Mouse (Mus musculus) liver, adult 2 months (tissue): Measurements from ENCODE around the gene Mvd. TPM values are rescaled to one million over a fixed set of nuclear protein-coding genes. Genes with fewer than 3 reads are reported as not detected.

ENCODE experiments used
- DNase-seq: peaks from one replicate; pipeline ENCODE4 v3.0.0-alpha.2; 2011; ENCODE audit warnings: low read depth, low spot score; ENCODE audit errors: extremely low read depth
- H3K27ac ChIP-seq: fragments of 200-500 bp; replicated peaks from 2 replicates; pipeline ENCODE4 v1.5.1; 2012; ENCODE audit warnings: low read depth, mild to moderate bottlenecking, control low read depth, inconsistent platforms, low read length; ENCODE audit not compliant: insufficient read depth
- H3K27me3 ChIP-seq: fragments of 200-500 bp; 2 replicates; pipeline ENCODE4 v1.6.1; 2012; ENCODE audit warnings: mild to moderate bottlenecking, moderate library complexity, low read length, inconsistent platforms; ENCODE audit not compliant: control insufficient read depth, insufficient read depth
- H3K36me3 ChIP-seq: fragments of 200-500 bp; 2 replicates; pipeline ENCODE4 v1.6.1; 2012; ENCODE audit warnings: low read length, inconsistent platforms; ENCODE audit not compliant: control insufficient read depth, insufficient read depth
- H3K4me1 ChIP-seq: fragments of 200-500 bp; 2 replicates; pipeline ENCODE4 v1.6.1; 2011; ENCODE audit warnings: low read length; ENCODE audit not compliant: control insufficient read depth, insufficient read depth
- H3K4me3 ChIP-seq: fragments of 200-500 bp; 2 replicates; pipeline ENCODE4 v1.5.1; 2011; ENCODE audit warnings: low read depth, mild to moderate bottlenecking, control low read depth, low read length, moderate library complexity; ENCODE audit not compliant: insufficient read depth
- H3K79me2 ChIP-seq: fragments of 200-500 bp; 2 replicates; pipeline ENCODE4 v1.6.1; 2012; ENCODE audit warnings: inconsistent platforms, mild to moderate bottlenecking, low read length, moderate library complexity; ENCODE audit not compliant: control insufficient read depth, insufficient read depth
- H3K9ac ChIP-seq: fragments of 200-500 bp; 2 replicates; pipeline ENCODE4 v1.6.1; 2012; ENCODE audit warnings: low read depth, mild to moderate bottlenecking, control low read depth, inconsistent platforms, low read length
- CTCF ChIP-seq: fragments of 200-500 bp; IDR thresholded peaks from 2 replicates; pipeline ENCODE4 v1.5.1; 2011; ENCODE audit warnings: low read depth, low read length, control low read depth
- POLR2A ChIP-seq: fragments of 200-500 bp; IDR thresholded peaks from 2 replicates; pipeline ENCODE4 v1.6.1; 2011; ENCODE audit warnings: low read length, control low read depth; ENCODE audit not compliant: insufficient read depth; ENCODE audit errors: extremely low read depth
- WGBS: fragments of 180-500 bp; shearing (Covaris S2); methylation state at CpG from one replicate; pipeline ENCODE4 v1.1.7; 2018; 5-methylcytosine and 5-hydroxymethylcytosine counted together
- polyA plus RNA-seq: library from polyadenylated mRNA; depleted of rRNA; stranded (reverse); fragments of >200 nt; gene quantifications from 2 replicates; pipeline ENCODE4 v1.2.3, GENCODE M21; 2012
- total RNA-seq: library from RNA; depleted of rRNA; stranded (reverse); fragments of >200 nt; gene quantifications from 2 replicates; pipeline ENCODE4 v1.2.3, GENCODE M21; 2014

Gene Mvd
- total and polyA plus RNA-seq, 2 experiments, result 20.9 to 68.7 TPM

DNA sequence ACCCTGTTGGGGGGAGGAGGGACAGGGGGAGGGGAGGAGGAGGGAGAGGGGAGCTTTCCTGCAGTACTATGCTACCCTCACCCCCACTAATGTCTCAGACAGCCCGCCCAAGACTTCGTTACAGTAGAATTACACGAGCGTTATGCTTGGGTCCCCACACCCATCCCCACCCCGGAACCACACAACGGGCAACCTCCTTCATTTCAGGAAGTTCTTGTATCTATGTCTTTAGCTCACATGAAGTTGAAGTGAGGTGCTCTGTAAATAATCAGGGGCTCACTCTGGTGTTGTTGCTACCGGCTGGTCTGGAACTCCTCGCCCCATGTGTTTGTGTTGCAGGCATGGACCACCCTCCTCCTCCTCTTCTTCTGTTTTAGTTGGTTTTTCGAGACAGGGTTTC, 15.1 kb downstream of the Mvd start:
- no peak for DNase-seq
- Histone ChIP-seq H3K27ac (no peak overlapping the region), H3K4me3 (no peak overlapping the region), H3K27me3 (no peaks in the 10 kb centered on the region), H3K36me3 (no peaks in the 10 kb centered on the region), H3K79me2 (no peaks in the 10 kb centered on the region), H3K4me1 (no peaks in the 10 kb centered on the region), H3K9ac (no peak overlapping the region)
- WGBS, result 87% methylated on average over 9 of the region's 9 CpGs
- TF ChIP-seq CTCF (no peak), POLR2A (no peak)

DNA sequence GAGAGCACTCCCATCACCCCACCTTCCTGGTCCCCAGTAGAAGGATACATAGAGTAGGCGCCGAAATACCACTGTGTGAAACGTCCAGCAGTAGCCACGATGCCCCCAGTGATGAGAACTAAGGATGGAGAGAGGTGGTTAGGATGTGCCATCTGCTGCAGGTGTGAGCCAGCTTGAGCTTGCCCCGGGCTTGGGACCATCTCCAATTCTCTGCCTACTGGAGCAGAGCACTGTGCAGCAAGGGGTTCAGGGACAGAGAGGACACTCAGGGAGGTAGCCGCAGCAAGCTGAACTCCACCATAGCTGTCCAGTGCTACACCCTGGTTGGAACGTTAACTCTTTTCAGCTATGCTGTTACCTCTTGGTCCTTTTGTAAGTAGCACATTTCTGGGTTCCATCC, 15.6 kb downstream of the Mvd start:
- H3K4me1 ChIP-seq, result no peaks in the 10 kb centered on the region
- H3K4me3 ChIP-seq, result no peak overlapping the region
- no peaks in the 10 kb centered on the region for H3K27me3 ChIP-seq
- DNase-seq, result no peak
- WGBS, result 94% methylated on average over 7 of the region's 7 CpGs
- H3K79me2 ChIP-seq, result no peaks in the 10 kb centered on the region
- H3K36me3 ChIP-seq, result no peaks in the 10 kb centered on the region
- H3K27ac ChIP-seq, result no peak overlapping the region
- no peak overlapping the region for H3K9ac ChIP-seq
- TF ChIP-seq POLR2A, result no peak

DNA sequence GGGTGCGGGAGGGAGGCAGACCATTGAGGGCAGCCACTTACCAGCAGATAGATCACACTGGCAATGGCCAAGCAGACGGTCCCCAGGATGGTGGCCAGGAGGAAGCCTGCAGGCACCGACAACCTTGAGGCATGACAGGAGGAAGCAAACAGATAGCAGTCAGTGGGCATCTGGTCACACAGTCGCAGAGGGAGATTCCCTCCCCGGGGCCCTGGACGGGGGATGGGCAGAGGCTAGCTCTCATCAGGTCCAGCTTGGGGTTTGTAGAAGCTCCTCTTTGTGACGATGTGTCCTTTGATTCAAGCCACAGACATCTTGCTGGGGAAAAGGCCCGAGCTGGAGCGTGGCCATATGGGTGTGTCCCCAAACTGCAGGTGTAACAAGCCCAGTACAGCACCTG, 17.1 kb downstream of the Mvd start:
- TF ChIP-seq CTCF, result no peak
- no peak for TF ChIP-seq POLR2A
- 72% methylated on average over 9 of the region's 9 CpGs for WGBS
- no peak overlapping the region for H3K27ac ChIP-seq

DNA sequence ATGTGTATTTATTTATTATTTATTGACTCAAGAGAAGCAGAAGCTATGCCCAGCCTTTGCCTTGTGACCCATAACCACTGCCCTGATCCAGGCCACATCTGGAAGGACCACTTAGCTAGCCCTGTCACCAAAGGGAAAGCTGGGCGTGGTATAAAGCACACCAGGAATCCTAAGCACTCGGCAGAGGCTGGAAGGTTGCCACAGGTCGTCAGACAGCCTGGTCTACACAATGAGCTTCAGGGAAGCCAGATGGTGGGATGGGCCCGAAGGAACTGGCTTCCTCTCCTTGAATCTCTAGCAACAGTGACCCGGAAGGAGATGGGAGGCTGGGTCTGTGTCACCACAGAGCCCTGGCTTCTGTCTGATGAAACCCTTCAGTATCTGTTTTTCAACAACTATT, 19.6 kb downstream of the Mvd start:
- Histone ChIP-seq H3K9ac (no peak overlapping the region), H3K36me3 (no peaks in the 10 kb centered on the region), H3K27me3 (no peaks in the 10 kb centered on the region), H3K4me3 (no peak overlapping the region), H3K4me1 (no peaks in the 10 kb centered on the region), H3K27ac (no peak overlapping the region), H3K79me2 (no peaks in the 10 kb centered on the region)
- 59% methylated on average over 5 of the region's 5 CpGs for WGBS
- no peak for DNase-seq
- TF ChIP-seq CTCF, result no peak
- no peak for TF ChIP-seq POLR2A

More for the DNA sequence above, 17.1 kb downstream of the Mvd start:
- no peak for DNase-seq
- Histone ChIP-seq H3K79me2 (no peaks in the 10 kb centered on the region), H3K4me1 (no peaks in the 10 kb centered on the region), H3K4me3 (no peak overlapping the region), H3K36me3 (no peaks in the 10 kb centered on the region), H3K27me3 (no peaks in the 10 kb centered on the region), H3K9ac (no peak overlapping the region)

DNA sequence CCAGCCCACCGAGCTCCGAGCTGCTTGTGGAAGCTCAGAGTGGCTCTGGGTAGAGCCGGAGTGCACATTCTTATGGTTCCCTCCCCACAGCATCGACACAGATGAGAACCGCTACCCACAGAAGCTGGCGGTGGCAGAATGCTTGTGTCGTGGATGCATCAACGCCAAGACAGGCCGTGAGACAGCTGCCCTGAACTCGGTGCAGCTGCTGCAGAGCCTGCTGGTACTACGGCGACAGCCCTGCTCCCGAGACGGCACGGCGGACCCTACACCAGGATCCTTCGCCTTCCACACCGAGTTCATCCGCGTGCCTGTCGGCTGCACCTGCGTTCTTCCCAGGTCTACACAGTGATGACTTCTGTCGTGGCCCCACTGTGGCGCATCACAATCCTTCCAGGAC, 20.0 kb downstream of the Mvd start:
- Histone ChIP-seq H3K27me3 (no peaks in the 10 kb centered on the region), H3K79me2 (no peaks in the 10 kb centered on the region), H3K27ac (no peak overlapping the region), H3K9ac (no peak overlapping the region), H3K4me1 (no peaks in the 10 kb centered on the region), H3K4me3 (no peak overlapping the region), H3K36me3 (no peaks in the 10 kb centered on the region)
- 93% methylated on average over 24 of the region's 24 CpGs for WGBS
- no peak for TF ChIP-seq POLR2A
- TF ChIP-seq CTCF, result no peak
- DNase-seq, result no peak

DNA sequence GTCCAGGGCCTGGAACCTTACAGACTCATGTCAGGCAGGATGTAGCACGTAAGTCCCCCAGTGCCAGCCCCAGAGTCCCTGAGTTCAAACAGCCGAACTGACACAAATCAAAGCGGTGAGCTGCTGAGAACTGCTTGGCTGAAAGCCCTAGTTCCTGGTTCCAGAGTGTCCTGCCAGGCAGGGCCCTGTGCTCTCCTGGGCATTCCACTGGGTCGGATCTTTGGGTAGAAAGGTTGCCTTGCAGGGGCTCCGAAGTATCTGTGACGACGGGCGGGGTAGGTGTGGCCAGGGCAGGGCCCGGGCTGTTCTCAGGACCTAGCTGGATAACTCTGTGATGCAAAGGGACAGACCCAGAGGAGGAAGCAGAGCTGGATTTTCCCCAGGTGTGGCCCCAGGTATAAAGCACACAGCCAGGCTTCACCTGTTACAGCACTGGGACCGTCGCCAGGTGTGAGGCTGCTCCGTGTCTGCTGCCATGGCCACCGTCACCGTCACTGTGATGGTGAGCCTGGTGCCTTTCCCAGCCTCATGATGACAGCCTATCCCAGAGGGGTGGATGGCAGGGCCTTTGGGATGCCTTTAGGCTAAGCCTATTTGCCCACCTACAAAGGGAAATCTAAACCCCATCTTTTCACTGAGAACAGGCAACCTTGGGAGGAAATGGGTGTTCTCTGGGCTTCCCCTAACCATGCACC, 21.7 kb downstream of the Mvd start, which contains the start of gene Il17c:
Il17c (plus strand) TSS at position 645 of the 695 bp plus-strand sequence.
- Histone ChIP-seq H3K9ac (no peak within 1 kb of the TSS), H3K27me3 (no peaks in the 10 kb centered on the region), H3K36me3 (no peaks in the 10 kb centered on the region; the same call in 1 of the 2 replicates), H3K4me3 (no peak within 1 kb of the TSS), H3K27ac (no peak within 1 kb of the TSS), H3K79me2 (no peaks in the 10 kb centered on the region), H3K4me1 (no peaks in the 10 kb centered on the region)
- 69% methylated on average over 14 of the region's 14 CpGs for WGBS
- DNase-seq, result no peak
- TF ChIP-seq POLR2A (no peak), CTCF (no peak)
